Mouse (Mus musculus) retina, postnatal 7 days (tissue): Measurements from ENCODE around the gene Phf21a.

Source experiments
- DNase-seq: peaks from one replicate; pipeline ENCODE4 v3.0.0-alpha.2; 2012; ENCODE audit warnings: low read depth, low spot score

Phf21a gene

DNA sequence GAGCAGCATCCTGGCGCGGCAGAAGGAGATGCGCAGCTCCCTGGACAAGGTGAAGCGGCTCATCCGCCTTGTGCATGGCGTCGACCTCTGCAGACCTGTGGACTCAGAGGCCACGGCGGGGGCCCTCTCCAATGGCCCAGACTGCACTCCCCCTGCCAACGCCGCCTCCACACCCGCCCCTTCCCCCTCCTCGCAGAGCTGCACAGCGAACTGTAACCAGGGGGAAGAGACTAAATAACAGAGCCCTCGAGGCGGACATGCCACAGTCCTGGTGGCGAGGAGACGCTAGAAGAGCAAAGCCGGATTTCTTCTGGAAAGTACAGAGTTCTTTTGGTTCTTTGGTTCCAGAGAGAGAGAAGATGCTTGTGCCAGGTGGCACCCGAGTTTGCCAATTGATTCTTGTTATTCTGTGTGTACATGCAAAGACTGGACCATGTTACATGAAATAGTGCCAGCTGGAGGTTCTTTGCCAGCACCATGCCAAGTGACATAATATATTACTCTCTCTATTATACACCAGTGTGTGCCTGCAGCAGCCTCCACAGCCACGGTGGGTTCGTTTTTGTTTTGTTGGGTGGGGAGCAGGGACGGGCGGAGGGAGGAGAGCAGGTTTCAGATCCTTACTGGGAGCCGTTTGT is 267.4 kb downstream of the Phf21a start:
- no peak for DNase-seq

DNA sequence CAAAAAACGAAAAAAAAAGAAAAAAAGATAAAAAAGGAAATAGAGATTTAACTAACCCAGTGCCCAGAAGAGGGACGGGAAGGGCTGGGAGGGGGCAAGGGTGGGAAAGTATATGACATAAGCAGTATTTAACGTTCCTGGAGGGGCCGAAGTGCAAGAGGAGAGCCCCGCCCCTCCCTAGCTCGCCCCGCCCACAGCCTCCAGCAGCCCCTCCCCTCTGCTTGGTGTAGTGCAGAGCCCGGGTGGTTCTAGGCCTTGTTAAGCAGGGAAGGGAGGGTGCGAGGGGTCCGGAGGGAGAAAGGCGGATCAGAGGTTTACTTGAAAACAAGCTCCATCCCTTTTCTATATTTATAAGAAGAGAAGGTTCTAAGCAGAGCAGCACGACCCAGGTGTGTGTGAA is 268.0 kb downstream of the Phf21a start:
- DNase-seq, result no peak

DNA sequence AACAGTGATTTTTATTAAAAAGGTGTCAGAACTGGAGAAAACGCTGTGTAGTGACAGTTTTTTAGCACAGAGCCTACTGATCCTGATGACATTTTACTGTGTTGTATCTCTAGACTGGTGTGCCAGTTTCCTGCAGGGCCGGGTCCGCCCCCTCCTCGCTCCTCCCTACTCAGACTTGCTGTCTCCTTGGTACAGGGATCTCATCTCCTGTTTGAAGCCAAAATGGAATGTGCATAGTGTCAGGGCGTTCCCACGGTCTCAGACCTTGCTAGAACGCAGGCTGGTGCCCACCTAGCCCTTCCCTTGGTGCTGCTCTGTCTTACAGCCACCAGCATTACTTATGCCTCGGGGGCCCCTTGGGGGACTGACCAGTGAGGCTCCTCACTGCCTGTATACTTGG is 268.9 kb downstream of the Phf21a start:
- no peak for DNase-seq

DNA sequence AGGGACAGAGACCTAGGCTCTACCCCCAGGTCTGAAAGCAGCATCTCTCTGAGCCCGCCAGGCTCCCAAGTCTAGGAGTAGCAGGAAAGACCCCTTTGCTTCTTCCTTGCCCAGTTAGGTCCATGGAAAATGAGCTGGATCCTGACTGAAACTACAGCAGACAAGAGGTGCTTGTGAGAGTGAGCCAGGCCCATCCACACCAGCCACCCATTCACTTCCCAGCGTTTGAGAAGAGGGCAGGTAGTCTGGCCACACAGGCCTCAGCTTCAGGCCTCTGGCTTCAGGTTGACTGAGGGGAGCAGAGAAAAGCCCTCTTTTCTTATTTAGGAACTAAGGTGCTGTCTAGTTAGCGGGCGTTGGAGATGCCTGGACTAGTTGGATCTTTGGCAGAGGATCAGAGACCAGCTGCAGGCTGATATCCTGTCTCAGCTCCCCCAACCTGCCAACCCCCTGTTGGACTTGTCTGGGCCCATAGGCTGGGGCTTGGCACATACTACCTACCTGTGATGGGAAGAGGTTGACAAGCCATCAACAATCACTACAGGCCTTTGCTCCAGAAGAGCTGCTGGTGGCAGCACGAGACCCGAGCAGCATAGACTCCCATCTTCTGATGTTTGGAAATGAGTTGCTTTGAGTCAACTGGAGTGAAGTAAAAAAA is 269.8 kb downstream of the Phf21a start:
- no peak for DNase-seq

DNA sequence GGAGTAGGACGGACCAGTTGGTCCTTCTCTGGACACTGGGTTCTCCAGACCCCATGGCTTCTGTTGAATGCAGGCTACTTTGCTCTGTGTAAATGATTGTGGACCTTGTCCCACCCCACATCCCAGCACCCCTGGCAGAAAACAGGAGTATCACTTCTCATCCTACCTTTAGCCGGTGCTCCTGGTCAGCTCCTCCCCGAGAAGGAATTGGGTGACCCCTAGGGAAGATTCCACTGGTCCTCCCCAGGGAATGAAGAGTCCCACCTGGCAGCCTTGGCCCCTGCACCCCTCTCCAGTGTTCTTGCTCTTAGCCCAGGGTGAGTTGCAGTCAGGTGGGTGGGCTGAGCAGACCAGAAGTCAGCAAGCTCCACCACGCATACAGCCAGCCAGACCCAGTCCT is 271.2 kb downstream of the Phf21a start:
- no peak for DNase-seq

DNA sequence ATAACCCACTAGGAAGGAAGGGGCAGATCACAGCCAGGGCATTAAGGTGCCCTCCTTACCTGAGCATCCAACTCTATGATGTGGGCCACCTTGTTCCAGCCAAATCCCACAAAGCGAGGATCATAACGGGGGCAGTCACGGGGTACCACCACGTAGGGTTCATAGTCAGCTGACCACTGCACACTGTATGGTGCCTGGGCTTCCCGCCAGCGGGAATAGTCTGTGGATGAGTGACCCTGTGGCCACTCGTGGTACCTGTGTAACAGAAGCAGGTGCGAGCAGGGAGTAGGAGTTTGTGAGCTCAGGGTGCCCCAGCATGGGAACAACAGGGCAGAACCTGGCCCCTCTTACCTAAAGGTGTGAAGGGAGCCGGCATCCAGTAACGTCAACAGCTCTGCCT is 272.7 kb downstream of the Phf21a start:
- no peak for DNase-seq

DNA sequence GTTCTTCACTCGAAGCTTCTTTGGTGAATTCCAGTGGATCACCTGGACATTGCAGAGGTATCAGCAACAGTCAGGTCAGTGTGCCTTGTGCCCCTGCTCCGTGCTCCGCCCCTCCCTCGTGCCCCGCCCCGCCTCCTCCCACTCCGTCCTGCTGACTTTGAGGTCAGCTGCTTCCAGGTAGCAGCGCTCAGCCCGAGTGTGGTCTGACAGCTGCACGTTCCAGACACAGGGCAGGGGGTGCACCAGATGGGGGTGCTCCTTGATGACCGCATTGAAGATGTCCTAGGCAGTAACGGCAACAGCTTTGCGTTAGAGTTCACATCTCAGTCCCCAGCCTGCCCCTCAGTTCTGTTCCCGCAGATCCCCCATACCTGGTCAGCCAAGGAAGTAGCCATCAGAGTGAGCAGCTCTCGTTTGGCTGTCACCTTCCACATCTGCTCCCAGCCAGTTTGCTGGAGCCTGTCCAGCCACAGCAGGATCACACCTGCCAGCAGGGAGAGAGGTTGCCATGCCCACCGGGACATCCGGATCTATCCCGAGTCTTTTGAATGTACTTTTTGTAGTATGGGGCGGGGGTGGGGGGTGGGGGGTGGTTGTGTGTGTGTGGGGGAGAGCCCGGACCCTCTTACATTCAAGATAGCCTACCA is 274.6 kb downstream of the Phf21a start:
- DNase-seq, result no peak

DNA sequence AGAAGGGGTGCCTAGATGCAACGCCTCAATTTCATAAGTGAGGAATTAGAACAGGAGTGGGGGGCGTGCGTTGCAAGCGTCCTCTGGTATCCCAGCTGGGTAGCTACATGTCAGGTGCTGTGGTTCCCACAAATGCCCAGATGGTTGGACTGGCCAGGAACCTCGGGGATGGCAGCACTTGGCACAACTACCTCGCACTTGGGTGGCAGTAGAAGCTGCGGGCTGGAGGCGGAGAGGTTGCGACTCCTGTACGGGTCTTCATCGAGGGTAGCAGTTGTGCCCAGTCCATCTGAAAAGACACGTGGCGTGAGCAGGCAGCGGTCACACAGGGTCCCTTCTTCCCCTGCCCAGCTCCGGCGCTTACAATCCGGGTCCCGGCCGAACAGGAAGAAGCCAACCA is 277.5 kb downstream of the Phf21a start:
- DNase-seq, result no peak

DNA sequence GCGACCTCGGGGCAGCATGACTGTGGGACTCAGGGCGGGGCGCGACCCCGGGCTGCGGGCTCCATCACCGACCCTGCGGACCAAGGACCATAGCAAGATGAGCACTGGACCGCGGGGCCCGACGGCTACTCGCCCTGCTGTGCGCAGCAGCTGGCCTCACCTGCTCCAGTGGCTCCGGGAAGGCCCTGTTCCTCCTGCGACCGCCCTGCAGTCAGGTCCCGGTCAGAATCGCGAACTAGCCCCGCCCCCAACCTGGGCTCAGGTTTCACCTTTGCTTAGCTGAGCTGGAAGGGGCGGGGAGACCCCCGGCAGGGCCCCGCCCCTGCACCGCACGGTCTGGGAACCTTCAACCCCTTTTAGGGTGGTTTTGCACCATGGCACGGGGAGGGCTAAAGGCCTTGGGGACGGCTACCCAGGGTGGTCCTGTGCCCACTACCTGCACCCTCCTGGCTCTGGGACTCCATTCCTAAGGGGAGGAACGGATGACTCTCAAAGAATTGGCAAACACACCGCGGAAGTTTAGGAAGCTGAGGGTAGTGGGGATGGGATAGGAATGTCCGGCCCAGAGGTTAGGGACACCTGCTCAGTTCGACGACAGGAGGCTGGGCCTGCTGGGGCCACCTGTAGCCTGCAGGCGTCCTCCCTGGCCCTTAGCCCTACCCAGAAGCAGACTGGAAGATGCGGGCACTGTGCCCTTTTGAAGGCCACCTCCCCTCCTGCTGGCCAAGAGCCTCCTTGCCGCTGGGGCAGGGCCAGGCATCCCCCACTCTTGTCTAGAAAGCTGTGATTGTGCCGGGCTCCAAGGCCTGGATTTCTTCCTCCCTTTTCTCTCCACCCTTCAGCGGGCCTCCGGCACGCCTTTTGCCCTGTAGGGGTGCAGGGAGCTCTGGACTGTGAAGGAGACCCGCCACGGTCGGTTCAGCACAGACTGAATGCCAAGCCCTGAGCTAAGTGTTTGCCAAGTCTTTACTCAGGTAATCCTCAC is 278.2 kb downstream of the Phf21a start:
- DNase-seq, result no peak

DNA sequence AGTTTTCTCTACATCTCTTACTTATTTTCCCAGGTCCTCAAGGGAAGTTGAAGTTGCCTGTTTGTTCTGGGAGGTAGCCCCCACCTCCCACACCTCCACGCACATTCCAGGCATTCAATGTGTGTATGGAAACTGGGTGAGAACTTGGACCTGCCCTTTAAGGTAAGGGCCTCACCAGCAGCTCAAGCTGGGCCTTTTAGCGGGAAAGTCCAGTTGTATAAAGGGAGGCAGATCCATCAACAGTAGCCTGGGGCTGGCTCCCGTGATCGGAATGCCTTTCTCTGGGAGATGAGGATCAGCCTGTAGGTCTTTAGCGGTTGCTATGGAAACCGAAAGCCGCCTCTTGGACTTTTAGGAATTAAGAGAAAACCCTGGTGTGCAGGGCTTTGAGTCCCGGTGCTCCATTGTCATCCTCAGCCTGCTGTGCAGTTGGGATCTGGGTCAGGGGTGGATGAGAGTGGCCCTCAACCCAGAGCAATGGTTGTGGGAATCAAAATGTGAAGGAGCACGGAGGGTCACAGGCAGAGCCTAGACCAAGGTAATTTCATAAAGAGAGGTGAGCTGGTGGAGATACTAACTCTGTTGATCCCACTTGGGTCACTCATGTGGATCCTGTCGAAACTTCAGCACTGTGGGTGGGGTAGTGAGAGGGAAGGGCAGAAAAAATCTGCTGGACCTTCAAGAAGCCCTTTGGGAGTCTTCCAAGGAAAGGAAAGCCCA is 279.2 kb downstream of the Phf21a start:
- DNase-seq, result no peak

DNA sequence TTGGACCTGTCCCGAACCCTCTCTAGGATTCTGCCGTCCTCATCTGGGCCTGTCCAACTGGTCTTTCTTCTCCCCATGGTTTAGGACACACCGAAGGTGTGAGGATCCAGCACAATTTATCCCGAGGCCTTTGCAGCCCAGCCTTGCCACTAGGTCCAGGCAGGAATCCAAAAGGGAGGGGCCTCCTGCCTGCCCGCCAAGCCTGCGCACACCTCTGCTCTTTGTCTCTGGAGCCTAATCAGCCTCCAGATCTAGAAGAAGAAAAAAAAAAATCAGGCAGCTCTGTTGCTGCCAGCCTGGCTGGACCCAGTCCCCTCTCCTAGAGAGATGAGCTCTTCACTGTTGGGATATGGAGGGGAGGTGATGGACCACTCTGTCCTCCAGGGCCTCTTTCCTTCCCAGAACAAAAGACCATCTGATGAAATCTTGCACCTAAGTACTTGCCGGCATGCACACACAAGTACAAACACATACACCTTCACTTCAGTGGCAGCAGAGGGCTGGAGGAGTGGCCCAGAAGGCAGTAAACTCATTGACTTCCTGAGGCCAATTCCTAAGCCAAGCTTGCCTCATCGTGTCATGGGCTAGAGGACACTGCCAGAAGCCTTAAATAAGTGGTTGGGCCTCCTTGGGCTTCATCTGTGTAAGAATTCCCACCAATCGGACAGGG is 280.0 kb downstream of the Phf21a start:
- no peak for DNase-seq

DNA sequence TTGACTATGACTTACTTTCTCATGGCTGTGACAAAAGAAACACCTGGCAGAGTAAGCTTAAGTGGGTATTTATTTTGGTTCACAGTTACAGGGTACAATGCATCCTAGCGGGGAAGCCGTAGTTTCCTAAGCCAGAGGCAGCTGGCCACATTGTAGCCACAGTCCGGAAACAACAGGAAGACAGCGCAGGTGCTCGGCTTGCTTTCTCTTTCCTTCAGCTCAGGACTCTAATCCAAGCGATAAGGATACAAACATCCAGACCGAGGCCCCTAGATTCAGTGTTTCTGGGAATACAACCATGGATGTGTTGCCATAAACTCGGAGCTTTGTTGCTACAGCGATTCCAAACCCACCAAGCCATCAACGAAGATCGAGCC is 280.5 kb downstream of the Phf21a start:
- no peak for DNase-seq

DNA sequence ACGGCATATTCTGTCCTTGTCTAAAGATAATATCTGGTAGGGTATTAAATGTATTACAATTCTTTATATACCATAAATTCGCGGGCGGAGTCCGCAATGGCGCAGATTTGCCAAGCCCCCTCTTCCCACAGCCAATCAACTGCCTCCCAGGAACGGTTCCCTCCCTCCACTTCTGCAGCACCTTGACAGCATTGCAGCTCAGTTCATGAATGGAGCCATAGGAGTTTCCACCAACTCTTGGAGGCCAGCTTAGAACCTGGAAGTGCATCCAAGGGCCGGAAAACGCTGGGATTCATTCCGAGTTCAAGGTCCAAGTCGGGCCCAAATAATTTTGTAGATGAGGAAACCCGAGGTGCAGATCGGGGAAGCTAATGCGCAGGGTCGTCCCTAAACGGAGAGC is 281.6 kb downstream of the Phf21a start, which contains the start of the genes Pex16 and Large2:
Pex16 (plus strand) TSS at position 163 of the 400 bp plus-strand sequence.
Large2 (minus strand) TSS at position 356 of the 400 bp plus-strand sequence.
- DNase-seq, result no peak

DNA sequence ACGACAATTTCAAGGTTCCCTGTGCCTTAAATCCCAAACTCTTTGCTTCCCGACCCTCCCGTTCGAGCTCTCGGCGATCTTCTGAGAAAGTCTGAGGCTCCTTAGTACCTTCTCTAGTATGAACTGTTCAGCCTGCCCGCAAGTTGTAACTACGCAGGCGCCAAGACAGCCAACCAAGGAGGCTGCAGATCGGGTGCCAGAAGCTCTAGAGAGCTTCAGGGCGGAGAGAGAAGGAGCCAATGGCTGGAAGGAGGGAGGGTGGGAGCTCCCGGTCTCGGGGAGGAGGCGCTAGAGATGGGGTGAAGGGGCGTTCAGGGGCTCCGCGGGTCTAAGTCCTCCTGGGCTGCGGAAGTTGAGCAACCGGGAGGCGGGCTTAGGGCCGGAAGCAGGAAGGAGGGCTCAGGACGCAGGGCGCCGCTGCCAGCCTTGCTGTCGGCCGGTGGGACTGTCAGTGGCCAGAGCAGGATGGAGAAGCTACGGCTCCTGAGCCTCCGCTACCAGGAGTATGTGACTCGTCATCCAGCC is 282.2 kb downstream of the Phf21a start:
- DNase-seq, result peak; percentile 95

DNA sequence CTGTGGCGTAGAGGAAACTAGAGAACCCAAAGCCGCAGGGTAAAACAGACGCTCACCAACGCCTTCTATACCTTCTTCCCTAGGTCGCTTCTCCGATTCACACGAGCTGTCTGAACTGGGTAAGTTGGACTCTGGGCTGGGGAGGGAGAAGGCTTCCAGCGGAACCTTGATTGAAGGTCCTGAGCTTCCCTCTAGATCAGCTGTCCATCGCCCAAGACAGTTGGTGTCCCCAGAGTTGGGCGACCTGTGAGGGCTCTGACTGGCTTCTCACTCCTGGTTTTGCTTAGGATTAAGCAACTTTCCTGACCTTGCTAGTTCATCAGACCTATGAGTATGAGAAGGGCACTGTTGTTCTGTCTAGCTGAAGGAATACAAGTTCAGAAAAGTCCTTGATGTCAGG is 282.9 kb downstream of the Phf21a start:
- no peak for DNase-seq

DNA sequence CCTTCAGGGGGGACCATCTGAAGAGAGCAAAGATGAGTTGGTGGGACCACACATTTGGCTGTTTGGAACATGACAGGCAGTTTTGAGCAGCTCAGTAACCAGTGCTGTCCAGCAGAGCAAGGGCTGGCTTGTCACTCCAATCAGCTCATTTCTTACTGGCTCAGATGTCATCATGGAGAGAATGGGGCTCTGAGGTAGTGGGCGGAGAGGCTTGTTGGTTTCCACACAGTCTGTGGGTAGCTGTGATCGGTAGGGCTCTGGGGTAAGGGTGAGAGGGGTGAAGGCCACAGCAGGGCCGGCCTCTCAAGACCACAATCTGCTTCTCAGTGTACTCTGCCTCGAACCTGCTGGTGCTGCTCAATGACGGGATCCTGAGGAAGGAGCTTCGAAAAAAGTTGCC is 283.4 kb downstream of the Phf21a start:
- no peak for DNase-seq

DNA sequence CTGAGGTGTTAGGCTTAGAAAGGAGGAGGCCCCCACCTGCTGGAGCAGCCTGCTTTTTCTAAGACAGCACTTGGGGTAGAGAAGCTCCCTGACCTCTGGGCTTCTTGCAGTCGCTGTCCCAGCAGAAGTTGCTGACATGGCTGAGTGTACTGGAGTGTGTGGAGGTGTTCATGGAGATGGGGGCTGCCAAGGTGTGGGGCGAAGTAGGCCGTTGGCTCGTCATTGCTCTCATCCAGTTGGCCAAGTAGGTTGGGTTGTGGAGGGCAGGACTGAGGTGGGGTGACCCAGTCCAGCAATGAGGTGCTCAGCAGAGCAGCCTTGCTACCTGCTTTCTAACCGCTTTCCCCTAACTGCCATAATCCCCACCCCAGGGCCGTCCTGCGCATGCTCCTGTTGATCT is 284.4 kb downstream of the Phf21a start:
- DNase-seq, result no peak

DNA sequence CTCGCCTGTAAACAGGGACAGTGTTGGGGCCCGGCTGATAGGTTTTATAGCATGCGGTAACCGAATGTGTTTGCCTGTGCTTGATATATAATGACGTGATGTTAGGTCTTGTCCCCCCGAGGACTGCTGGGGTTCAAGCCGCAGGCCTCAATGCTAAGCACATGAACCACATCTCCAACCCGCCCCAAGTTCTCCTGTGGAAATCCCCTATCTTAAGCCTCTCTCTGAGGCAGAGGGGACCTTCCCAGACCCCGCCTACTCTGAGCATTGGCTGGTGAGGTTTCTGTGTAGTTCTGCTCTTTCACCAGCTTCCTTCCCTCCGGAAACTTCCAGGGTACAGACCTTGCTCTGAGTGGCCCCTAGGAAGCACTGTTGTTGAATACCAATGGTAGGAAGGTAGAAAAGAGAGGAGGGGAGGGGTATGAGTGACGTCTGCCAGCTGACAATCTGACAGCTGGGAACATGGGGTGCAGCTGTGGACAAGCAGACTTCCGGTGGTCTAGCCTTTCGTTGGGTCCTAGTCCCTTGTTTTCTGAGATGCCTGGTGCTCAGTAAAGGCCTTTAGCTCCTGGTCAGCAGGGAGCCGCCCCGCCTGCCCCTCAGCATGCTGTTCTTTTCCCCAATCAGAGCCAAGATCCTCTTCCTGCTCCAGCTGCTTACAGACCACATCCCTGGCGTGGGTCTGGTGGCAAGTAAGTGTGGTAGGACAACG is 287.0 kb downstream of the Phf21a start:
- DNase-seq, result no peak

DNA sequence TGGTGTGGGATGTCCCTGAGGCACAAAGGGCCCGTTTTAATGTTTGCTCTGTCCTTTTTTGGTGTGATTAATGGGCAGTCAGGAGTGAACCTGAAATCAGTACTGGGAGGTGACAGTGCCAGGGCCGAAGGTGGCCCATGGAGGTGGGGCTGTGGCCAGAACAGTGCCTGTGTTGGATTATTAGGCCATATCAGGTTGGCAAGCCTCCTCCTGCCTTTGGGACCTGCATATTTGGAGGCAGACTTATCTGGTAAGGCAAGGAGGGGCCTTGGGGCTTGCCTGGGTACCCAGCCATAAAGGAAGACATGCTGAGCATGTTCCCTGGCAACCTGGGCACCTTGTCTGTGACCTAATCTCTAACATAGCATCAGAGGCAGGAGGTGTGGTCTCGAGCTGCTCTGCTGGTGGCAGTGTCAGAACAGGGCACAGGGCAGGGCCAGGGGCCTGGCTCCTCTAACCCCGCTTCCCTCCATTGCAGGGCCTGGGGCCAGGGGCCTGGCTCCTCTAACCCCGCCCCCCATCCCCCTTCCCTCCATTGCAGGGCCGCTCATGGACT is 287.7 kb downstream of the Phf21a start:
- no peak for DNase-seq
